Mouse (Mus musculus) adrenal gland, adult 18-20 months (tissue): ENCODE data around the gene Cox10. TPM values are rescaled to one million over a fixed set of nuclear protein-coding genes. Genes with fewer than 3 reads are reported as not detected.
A peak's percentile ranks its signal among the peaks of the same experiment; 100 is the strongest.
"Not testable (repeated sequence)": the region's sequence is repeated elsewhere in the genome, so short reads cannot be mapped to it uniquely, and the experiment has no call there.

ENCODE experiments used
- DNase-seq, 2 experiments: peaks; one replicate each; pipeline ENCODE4 v3.0.0; 2021 to 2022; ENCODE audit warnings: low spot score in 2 of 2
- long read RNA-seq, 2 experiments: library from polyadenylated mRNA; stranded (forward); transcript quantifications; one replicate each; pipeline ENCODE4 v2.0.0; 2021
- total RNA-seq, 2 experiments: library from RNA; stranded (reverse); gene quantifications; 1 replicate in 1 of 2; 2 replicates in 1 of 2; pipeline ENCODE4 v1.2.3; 2021

Gene Cox10
- total RNA-seq, result 10 to 100 TPM; 23.7 to 29.0 TPM
- long read RNA-seq, experiment 1, transcript Cox10-201 (7 exons, 2,915 nt), result major isoform, 39 of 43 reads
- long read RNA-seq, experiment 1, partial matches to known transcripts, result 0 of 43 reads
- long read RNA-seq, experiment 1, other reads (novel, unspliced or antisense), result 4 of 43 reads
- long read RNA-seq, experiment 2, transcript Cox10-201 (7 exons, 2,915 nt), result major isoform, 15 of 21 reads
- long read RNA-seq, experiment 2, partial matches to known transcripts, result 0 of 21 reads
- long read RNA-seq, experiment 2, other reads (novel, unspliced or antisense), result 5 of 21 reads

GRCm38 (mm10) chr11:64078956-64079726 lies at the start of gene Cox10:
Gene Cox10, minus strand, starts transcription at chr11:64079468.
- peak; percentile 87 for DNase-seq

GRCm38 (mm10) chr11:64128016-64128415 lies 48.7 kb upstream of the Cox10 start:
- no peak for DNase-seq

GRCm38 (mm10) chr11:64125471-64125870 lies 46.2 kb upstream of the Cox10 start:
- peak in 1 of 2 experiments; percentile 5 for DNase-seq

GRCm38 (mm10) chr11:64123174-64123573 lies 43.9 kb upstream of the Cox10 start:
- not testable (repeated sequence) for DNase-seq

- DNase-seq, result no peak
Observed at GRCm38 (mm10) chr11:64116711-64117110, 37.4 kb upstream of the Cox10 start.

GRCm38 (mm10) chr11:64115822-64116221 lies 36.6 kb upstream of the Cox10 start:
- DNase-seq, result no peak

GRCm38 (mm10) chr11:64115101-64115500 lies 35.8 kb upstream of the Cox10 start:
- DNase-seq, result no peak

- DNase-seq, result no peak
Observed at GRCm38 (mm10) chr11:64100060-64100459, 20.8 kb upstream of the Cox10 start.

- DNase-seq, result no peak
Observed at GRCm38 (mm10) chr11:64093058-64093457, 13.8 kb upstream of the Cox10 start.

- DNase-seq, result no peak
Observed at GRCm38 (mm10) chr11:64091150-64091549, 11.9 kb upstream of the Cox10 start.

- no peak for DNase-seq
Observed at GRCm38 (mm10) chr11:64089682-64090081, 10.4 kb upstream of the Cox10 start.

- DNase-seq, result no peak
Observed at GRCm38 (mm10) chr11:64085888-64086287, 6.6 kb upstream of the Cox10 start.

- DNase-seq, result no peak
Observed at GRCm38 (mm10) chr11:64079727-64080081, 436 bp upstream of the Cox10 start.

GRCm38 (mm10) chr11:64076212-64076611 lies 3.1 kb downstream of the Cox10 start:
- DNase-seq, result no peak

GRCm38 (mm10) chr11:64073379-64073778 lies 5.9 kb downstream of the Cox10 start:
- DNase-seq, result no peak

GRCm38 (mm10) chr11:64071536-64071935 lies 7.7 kb downstream of the Cox10 start:
- DNase-seq, result no peak

- DNase-seq, result no peak
Observed at GRCm38 (mm10) chr11:64066001-64066400, 13.3 kb downstream of the Cox10 start.

- DNase-seq, result no peak
Observed at GRCm38 (mm10) chr11:64063130-64063529, 16.1 kb downstream of the Cox10 start.

GRCm38 (mm10) chr11:64062226-64062625 lies 17.0 kb downstream of the Cox10 start:
- DNase-seq, result no peak

GRCm38 (mm10) chr11:64059305-64059704 lies 20.0 kb downstream of the Cox10 start:
- no peak for DNase-seq

- DNase-seq, result no peak
Observed at GRCm38 (mm10) chr11:64058474-64058873, 20.8 kb downstream of the Cox10 start.

- DNase-seq, result no peak
Observed at GRCm38 (mm10) chr11:64053371-64053770, 25.9 kb downstream of the Cox10 start.
